Mouse (Mus musculus): ENCODE results near the gene B3gnt9.

DNA sequence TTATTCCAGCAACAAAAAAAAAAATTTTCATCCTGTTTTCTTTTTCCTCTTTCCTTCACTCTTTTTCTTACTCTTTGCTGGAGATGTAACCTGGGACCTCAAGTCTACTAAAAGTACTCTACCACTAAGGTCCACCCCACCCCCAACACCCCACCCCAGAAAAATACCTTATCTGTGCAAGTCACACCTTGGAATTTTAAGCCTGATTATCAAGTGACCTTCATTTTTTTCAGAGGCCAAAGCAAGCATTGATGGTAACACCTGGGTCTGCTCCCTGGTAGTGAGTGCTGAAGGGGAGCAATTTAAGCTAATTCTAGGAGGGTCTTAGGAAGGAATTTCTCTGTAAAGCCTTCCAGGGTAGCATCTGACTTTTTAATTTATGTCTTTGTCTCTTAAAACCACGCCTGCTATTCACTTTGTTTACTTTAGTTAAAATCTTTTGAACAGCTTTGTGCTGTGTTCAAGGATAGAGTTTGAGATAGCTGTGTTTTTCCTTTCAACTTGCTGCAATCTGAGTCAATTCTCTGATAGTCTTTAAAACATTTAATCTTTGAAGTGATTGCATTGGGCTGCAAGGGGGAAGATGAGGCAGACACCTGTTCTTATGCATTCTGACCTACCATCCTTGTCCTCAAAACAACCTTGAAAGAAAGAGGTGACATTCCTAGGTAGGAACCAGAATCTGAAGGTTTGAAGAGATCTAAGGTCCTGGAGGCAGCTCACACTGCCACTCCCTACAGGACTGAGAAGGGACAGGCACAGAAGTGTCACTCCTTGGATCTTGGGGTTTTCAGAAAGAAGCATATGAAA is 21.6 kb downstream of the B3gnt9 start:
- TF ChIP-seq CTCF (IDR thresholded peaks at IDR 0.05; ENCODE audit: control insufficient read depth, insufficient read depth, insufficient read length) (no peak), CEBPB (IDR thresholded peaks at IDR 0.05; ENCODE audit: low read depth) (no peak)
